Mouse (Mus musculus) brain, adult 10 weeks (tissue): ENCODE results near the gene Krtap29-1. TPM values are rescaled to one million over a fixed set of nuclear protein-coding genes. Genes with fewer than 3 reads are reported as not detected.

Source experiments
- polyA plus RNA-seq: library from polyadenylated mRNA; stranded (reverse); fragments of 350-450 nt; fragmentation: Illumina TruSeq; extraction: RNeasy Lipid Tissue Mini Kit (QIAGEN cat#74804); gene quantifications from one replicate; pipeline ENCODE4 v1.2.3, GENCODE M21; 2015; ENCODE audit warnings: low read depth, low replicate concordance

Gene Krtap29-1
- polyA plus RNA-seq, result not detected

GRCm38 (mm10) chr11:99978953-99979352 lies at the start of gene Krtap29-1:
TSS of gene Krtap29-1 (minus strand) at chr11:99979053.

GRCm38 (mm10) chr11:100016112-100016511 lies 37.3 kb upstream of the Krtap29-1 start, which contains the start of gene Krt33a:
TSS of gene Krt33a (minus strand) at chr11:100016212.

GRCm38 (mm10) chr11:99993620-99994383 lies 14.9 kb upstream of the Krtap29-1 start, which contains the start of gene Krtap17-1:
TSS of gene Krtap17-1 (minus strand) at chr11:99993994.

GRCm38 (mm10) chr11:99986180-99986647 lies 7.4 kb upstream of the Krtap29-1 start, which contains the start of gene Krtap16-1:
TSS of gene Krtap16-1 (minus strand) at chr11:99986597.

GRCm38 (mm10) chr11:99948175-99948574 lies 30.7 kb downstream of the Krtap29-1 start, which contains the start of gene Krtap9-5:
TSS of gene Krtap9-5 (plus strand) at chr11:99948475.

GRCm38 (mm10) chr11:99935991-99936390 lies 42.9 kb downstream of the Krtap29-1 start, which contains the start of gene Krtap31-2:
TSS of gene Krtap31-2 (plus strand) at chr11:99936291.

Other genes with a start within 250 kb of the Krtap29-1 start
- not detected for gene Gm14180, start 244.8 kb downstream of the Krtap29-1 start, polyA plus RNA-seq
- gene Gm11595, start 206.1 kb downstream of the Krtap29-1 start, polyA plus RNA-seq, result not detected
- not detected for gene Krtap4-8, start 198.3 kb downstream of the Krtap29-1 start, polyA plus RNA-seq
- not detected for gene Krtap4-9, start 193.9 kb downstream of the Krtap29-1 start, polyA plus RNA-seq
- not detected for gene Gm11596, start 185.6 kb downstream of the Krtap29-1 start, polyA plus RNA-seq
- not detected for gene Gm11569, start 180.1 kb downstream of the Krtap29-1 start, polyA plus RNA-seq
- not detected for gene Gm11554, start 174.6 kb downstream of the Krtap29-1 start, polyA plus RNA-seq
- gene Krtap4-13, start 169.2 kb downstream of the Krtap29-1 start, polyA plus RNA-seq, result not detected
- gene Gm11564, start 163.4 kb downstream of the Krtap29-1 start, polyA plus RNA-seq, result not detected
- not detected for gene 2300003K06Rik, start 141.0 kb downstream of the Krtap29-1 start, polyA plus RNA-seq
- gene Krtap4-16, start 127.4 kb downstream of the Krtap29-1 start, polyA plus RNA-seq, result not detected
- gene Gm11568, start 121.1 kb downstream of the Krtap29-1 start, polyA plus RNA-seq, result not detected
- not detected for gene Gm11559, start 114.6 kb downstream of the Krtap29-1 start, polyA plus RNA-seq
- not detected for gene Krtap9-1, start 105.7 kb downstream of the Krtap29-1 start, polyA plus RNA-seq
- gene Gm11567, start 99.9 kb downstream of the Krtap29-1 start, polyA plus RNA-seq, result not detected
- not detected for gene Krtap31-1, start 71.1 kb downstream of the Krtap29-1 start, polyA plus RNA-seq
- not detected for gene Gm11565, start 64.3 kb downstream of the Krtap29-1 start, polyA plus RNA-seq
- gene Krtap31-2, start 42.8 kb downstream of the Krtap29-1 start, polyA plus RNA-seq, result not detected
- gene Krtap9-5, start 30.6 kb downstream of the Krtap29-1 start, polyA plus RNA-seq, result not detected
- not detected for gene Krtap16-1, start 7.5 kb upstream of the Krtap29-1 start, polyA plus RNA-seq
- not detected for gene Krtap17-1, start 14.9 kb upstream of the Krtap29-1 start, polyA plus RNA-seq
- not detected for gene Krt33a, start 37.2 kb upstream of the Krtap29-1 start, polyA plus RNA-seq
- gene Krt33b, start 50.8 kb upstream of the Krtap29-1 start, polyA plus RNA-seq, result not detected
- not detected for gene Krt34, start 62.5 kb upstream of the Krtap29-1 start, polyA plus RNA-seq
- gene Krt31, start 71.5 kb upstream of the Krtap29-1 start, polyA plus RNA-seq, result not detected
- not detected for gene Krt32, start 109.2 kb upstream of the Krtap29-1 start, polyA plus RNA-seq
- not detected for gene Krt35, start 117.2 kb upstream of the Krtap29-1 start, polyA plus RNA-seq
- gene Krt36, start 126.6 kb upstream of the Krtap29-1 start, polyA plus RNA-seq, result not detected
- gene Krt13, start 142.5 kb upstream of the Krtap29-1 start, polyA plus RNA-seq, result not detected
- 0.94 TPM for gene Krt15, start 156.9 kb upstream of the Krtap29-1 start, polyA plus RNA-seq
- not detected for gene Krt19, start 169.6 kb upstream of the Krtap29-1 start, polyA plus RNA-seq
- gene Krt9, start 214.2 kb upstream of the Krtap29-1 start, polyA plus RNA-seq, result 6.8 TPM
- not detected for gene Krt14, start 228.5 kb upstream of the Krtap29-1 start, polyA plus RNA-seq